Mouse (Mus musculus): ENCODE measurements around the gene Cacna1g.
"Not testable (repeated sequence)": the region's sequence is repeated elsewhere in the genome, so short reads cannot be mapped to it uniquely, and the experiment has no call there.

Cacna1g gene

DNA sequence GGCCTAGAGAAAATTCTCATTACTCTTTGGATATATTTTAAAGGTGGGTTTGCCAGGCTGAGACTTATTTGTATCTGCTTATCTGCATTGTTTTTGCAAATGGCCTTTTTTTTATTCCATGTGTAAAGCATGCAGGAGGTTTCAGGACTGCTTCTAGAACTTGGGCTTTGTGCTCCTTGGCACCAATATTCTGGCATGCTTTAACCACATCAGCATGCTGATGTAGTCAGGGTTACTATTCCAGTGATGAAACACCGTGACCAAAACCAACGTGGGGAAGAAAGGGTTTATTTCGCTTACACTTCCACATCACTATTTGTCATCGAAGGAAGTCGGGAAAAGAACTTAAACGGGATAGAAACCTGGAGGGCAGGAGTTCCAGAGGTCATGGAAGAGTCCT, 73.0 kb downstream of the Cacna1g start:
- no peak for DNase-seq

DNA sequence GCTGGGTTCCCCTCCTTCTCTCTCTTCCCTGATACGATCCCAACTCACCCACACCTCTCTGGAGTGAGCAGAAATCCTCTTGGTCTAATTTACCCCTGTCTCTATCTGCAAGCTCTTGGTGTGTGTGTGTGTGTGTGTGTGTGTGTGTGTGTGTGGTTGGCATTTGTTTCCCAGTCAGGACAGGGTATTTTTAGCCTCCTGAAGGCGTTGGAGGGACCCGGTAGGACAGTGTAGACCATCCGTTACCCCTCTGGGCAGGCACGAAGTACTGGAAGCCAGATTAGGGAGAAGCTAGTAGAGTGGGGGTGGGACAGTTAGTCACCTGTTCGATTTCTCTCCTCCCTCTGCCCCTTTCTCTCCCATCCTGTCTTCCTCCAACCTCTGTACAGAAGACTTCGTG, 79.9 kb downstream of the Cacna1g start:
- DNase-seq, result no peak

- DNase-seq, result not testable (repeated sequence)
Measured at GRCm38 (mm10) chr11:94393490-94393889, 80.5 kb downstream of the Cacna1g start.

GRCm38 (mm10) chr11:94392672-94393109, 81.3 kb downstream of the Cacna1g start, which contains the start of gene Abcc3:
Abcc3 (minus strand) TSS chr11:94392997.
- peak; percentile 59 for DNase-seq

GRCm38 (mm10) chr11:94391661-94392060, 82.3 kb downstream of the Cacna1g start:
- DNase-seq, result no peak

DNA sequence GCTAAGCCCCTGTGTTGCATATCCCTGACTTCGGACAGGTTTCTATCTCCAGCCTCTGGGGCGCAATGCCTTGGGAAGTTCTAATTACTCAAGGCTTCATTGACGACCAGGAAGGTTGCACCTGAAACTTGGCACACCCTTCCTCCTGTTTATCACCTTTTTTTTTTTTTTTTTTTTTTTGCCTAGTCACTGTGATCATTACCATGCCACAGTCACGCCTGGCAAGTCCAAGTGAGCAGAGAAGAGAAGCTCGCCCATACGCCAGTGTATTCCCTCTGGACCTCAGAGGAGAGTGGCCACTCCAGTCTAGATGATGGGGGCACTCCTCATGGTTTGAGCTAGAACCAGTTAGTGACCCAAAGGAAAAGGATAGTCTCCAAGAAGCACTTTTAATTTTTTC, 83.2 kb downstream of the Cacna1g start:
- no peak for DNase-seq

- DNase-seq, result no peak
Measured at GRCm38 (mm10) chr11:94389724-94390396, 84.1 kb downstream of the Cacna1g start.

GRCm38 (mm10) chr11:94389021-94389420, 85.0 kb downstream of the Cacna1g start:
- DNase-seq, result no peak

DNA sequence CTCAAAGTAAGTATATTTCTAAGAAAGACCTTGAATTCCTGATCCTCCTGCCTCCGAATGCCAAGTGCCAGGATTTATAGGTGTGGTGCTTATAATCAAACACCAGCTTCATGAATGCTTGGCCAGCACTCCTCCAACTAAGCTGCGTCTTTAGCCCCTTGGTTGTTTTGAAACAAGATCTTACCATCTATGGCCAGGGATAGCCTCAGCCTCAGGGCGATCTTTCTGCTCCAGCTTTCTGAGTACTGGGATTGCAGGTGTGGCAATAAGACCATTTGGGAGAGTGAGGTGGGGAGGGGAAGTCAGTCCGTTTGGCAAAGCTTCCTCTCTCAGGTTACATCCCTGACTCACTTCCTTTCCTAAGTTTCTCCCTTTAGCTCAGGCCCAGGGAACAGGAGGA, 86.2 kb downstream of the Cacna1g start:
- no peak for DNase-seq

GRCm38 (mm10) chr11:94385977-94386771, 87.8 kb downstream of the Cacna1g start:
- peak; percentile 67 for DNase-seq

DNA sequence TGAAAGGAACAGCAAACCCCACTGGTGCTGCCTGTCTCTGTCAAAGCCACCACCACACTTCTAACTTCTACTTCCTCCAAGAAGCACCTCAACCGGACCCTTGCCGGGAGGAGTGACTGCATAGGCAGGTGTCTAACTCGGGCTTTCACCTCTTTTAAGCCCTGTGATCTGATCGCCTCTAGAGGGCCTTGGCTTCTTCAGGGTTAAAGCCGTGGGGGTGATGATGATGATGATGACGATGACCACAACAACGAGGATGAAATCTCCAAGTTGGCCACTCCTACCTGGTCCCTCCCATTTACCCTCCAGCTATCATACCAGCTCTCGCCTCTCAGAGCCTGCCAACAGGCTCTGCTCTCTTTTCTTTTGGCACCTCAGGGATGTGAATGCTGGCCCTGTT, 94.3 kb downstream of the Cacna1g start:
- DNase-seq, result peak; percentile 43

DNA sequence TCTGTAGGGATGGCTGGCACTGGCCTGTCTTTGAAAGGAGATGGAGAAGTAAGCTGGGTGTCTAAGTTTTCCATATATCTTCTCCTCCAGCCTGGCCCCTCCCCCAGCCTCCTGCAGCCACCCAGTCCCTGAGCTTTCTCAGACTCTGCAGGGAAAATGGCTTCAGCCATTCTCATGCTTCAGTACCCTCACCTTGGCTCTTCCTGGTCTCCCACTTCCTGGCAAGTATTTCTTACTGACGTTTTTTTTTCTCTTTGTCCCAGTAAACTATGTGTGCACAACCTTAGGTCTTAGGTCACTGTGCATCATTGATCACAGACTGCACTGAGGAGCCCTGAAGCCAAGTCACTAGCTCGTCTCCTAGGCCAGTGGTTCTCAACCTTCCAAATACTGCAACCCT, 94.9 kb downstream of the Cacna1g start:
- DNase-seq, result no peak

- peak; percentile 78 for DNase-seq
Measured at GRCm38 (mm10) chr11:94374276-94374948, 99.6 kb downstream of the Cacna1g start.

- peak; percentile 35 for DNase-seq
Measured at GRCm38 (mm10) chr11:94370809-94371208, 103.2 kb downstream of the Cacna1g start.

GRCm38 (mm10) chr11:94369981-94370380, 104.0 kb downstream of the Cacna1g start:
- DNase-seq, result no peak

DNA sequence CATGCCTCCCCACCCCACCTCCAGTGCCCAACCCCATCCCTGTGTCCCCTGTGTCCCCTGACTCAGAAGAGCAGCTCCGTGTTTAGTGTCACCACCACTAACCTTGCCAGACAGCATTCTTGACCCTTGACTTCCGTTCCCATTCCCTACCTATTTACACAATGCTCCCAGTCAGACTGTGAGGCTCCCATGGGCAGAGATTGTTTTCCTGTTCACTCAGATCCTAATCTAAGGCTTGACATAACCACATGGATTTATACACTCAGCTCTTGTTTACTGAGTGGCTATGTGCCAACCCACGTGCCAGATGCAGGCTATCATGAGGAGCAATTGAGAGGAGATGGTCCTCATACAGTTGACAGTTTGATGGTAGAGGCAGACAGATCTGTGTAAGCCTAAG, 108.7 kb downstream of the Cacna1g start:
- no peak for DNase-seq

DNA sequence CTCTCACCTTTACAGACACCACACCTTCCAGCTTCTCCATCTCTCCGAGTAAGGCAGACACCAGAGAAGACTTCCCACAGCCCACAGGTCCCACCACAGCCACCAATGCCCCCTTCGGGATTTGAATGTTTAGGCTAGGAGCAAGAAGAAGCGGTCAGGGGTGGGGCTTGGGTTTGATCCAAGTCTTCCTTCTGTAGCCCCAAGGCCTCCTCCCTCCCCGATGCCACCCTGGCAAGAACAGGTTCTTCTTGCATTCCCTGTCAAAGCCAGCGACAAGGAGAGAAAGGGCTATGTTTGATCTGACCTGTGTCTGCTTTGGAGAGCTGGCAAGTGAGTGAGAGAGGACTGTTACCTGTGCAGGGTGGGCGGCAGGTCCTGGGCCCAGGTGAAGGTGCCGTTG, 110.3 kb downstream of the Cacna1g start:
- DNase-seq, result no peak

DNA sequence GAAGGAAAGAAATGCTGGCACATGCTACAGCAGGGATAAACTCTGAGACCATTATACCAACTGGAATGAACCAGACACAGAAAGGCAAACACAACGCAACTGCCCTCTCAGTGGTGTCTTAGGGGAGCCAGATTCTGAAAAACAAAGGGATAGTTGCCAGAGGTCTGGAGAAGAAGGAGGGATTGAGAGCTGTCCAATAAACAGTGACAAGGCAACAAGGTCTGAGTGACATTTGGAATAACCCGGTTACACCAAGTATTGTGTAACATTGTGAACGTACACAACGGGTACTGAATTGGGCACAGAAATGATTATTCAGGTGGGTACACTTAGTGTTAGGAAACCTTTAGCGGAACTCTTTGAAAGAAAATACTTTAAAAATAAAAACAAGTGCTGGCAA, 111.9 kb downstream of the Cacna1g start:
- no peak for DNase-seq

- no peak for DNase-seq
Measured at GRCm38 (mm10) chr11:94361166-94361870, 112.7 kb downstream of the Cacna1g start.

GRCm38 (mm10) chr11:94359168-94359567, 114.8 kb downstream of the Cacna1g start:
- no peak for DNase-seq
